Mouse (Mus musculus): ENCODE measurements at regions not wholly inside any gene's neighbourhood (a gene's known extent, or its start where the extent isn't known, plus 50 kb on each side); places are given as distances from the start of the nearest gene placed in this dataset.
A peak's percentile ranks its signal among the peaks of the same experiment; 100 is the strongest.

DNA sequence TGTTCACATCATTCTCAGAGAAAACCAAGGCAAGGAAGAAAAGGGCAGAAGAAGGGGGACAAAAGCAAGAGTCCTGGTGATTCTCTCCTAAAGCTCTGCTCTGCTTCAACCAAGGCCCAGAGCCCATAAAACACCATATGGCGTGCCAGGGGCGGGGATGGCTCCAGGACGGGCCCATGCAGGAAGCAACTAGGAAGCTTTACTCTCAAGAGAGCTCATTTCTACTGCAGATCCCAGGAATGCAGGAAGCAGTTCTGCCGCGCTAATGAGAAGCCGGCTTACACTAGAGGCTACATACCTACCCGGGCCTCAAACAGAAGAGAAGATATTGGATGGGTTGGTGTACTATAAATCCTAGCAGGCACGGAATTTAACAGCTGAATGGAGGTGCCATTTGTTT lies 414.9 kb downstream of the Tns3 start:
- H3K36me3 ChIP-seq = no peaks in the 10 kb centered on the region
- ATAC-seq (ENCODE audit: low FRiP score) = no peak
- H3K27me3 ChIP-seq = no peaks in the 10 kb centered on the region
- no peaks in the 10 kb centered on the region for H3K9me3 ChIP-seq
- H3K4me2 ChIP-seq = no peak overlapping the region
- no peak overlapping the region for H3K9ac ChIP-seq
- H3K4me1 ChIP-seq (replicated peaks) = no peaks in the 10 kb centered on the region
- no peak overlapping the region for H3K27ac ChIP-seq
- H3K4me3 ChIP-seq = no peak overlapping the region
- 80% methylated on average over 8 of the region's 8 CpGs for WGBS

DNA sequence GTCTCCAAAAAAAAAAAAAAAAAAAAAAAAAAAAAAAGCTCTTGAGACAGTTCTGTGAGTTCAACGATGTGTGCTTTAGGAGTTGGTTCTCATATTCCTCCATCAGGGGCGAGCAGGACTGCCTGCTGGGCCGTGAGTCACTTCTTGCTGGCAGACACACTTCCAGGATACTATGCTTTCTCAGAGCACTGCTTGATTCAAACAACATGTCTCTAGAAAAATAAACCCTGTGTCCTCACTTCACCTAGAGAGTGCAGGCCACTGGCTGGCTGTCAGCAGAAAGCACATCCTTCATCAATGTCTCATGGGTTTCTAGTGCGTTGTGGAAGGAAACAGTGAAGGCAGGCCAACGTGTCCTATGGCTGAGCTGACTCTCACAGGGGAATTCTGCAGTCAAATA lies 416.8 kb downstream of the Tns3 start:
- Histone ChIP-seq H3K9me3 (no peaks in the 10 kb centered on the region), H3K27ac (no peak overlapping the region), H3K9ac (no peak overlapping the region), H3K4me2 (no peak overlapping the region), H3K4me3 (no peak overlapping the region), H3K4me1 (replicated peaks) (no peaks in the 10 kb centered on the region), H3K27me3 (no peaks in the 10 kb centered on the region), H3K36me3 (no peaks in the 10 kb centered on the region)
- no peak for ATAC-seq (ENCODE audit: low FRiP score)
- 62% methylated on average over 5 of the region's 5 CpGs for WGBS

DNA sequence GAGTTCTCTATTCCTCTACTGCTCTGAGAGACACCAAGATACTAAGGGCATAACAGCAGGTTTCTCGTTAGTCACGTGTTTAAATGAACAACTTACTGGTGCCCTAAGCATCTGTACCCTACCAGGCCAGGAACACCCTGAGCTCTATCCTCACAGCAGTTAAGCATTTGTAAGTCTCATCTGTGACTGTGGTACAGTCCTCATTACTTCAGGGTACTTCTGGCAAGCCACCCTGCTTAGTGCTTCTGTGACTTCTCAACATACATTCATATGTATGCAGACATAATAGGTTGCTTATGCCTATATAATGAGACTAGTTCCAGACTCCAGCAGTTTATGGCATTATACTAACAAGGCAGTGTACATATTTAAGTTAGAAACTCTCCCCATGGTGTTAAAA lies 417.3 kb downstream of the Tns3 start:
- Histone ChIP-seq H3K27me3 (no peaks in the 10 kb centered on the region), H3K36me3 (no peaks in the 10 kb centered on the region), H3K4me2 (no peak overlapping the region), H3K27ac (no peak overlapping the region), H3K9me3 (no peaks in the 10 kb centered on the region), H3K4me1 (replicated peaks) (no peaks in the 10 kb centered on the region), H3K9ac (no peak overlapping the region), H3K4me3 (no peak overlapping the region)
- no peak for ATAC-seq (ENCODE audit: low FRiP score)
- WGBS = 91% methylated on average over 2 of the region's 2 CpGs

DNA sequence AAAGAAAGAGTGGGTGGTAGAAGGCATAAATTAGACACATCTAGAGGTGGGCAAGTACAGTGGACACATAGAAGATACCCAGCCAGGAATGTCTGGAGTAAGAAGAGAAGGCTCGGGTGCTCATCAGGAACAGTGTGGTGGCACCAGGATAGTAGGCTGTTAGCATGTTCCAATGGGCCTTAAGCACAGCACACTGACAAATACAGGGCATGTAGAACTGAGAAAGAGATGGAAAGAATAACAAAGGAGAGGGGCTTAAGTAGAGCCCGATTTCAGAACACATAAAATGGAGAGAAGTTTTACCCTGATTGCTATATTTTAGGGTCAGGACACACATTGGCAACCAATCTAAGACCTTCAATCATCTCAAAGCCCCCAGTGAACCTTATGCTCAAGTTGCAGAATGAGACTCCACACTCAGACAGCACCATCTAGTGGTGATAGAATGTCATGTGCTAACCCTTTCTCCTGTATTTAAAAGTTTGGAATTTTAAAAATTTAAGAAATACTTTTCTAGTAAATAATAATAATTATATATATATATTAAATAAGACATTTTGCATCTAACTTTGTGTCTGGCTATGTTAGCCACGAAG lies 418.8 kb downstream of the Tns3 start:
- H3K9ac ChIP-seq = no peak overlapping the region
- no peaks in the 10 kb centered on the region for H3K36me3 ChIP-seq
- H3K4me3 ChIP-seq = no peak overlapping the region
- H3K4me2 ChIP-seq = no peak overlapping the region
- 41% methylated on average over 3 of the region's 3 CpGs for WGBS
- H3K27me3 ChIP-seq = no peaks in the 10 kb centered on the region
- no peaks in the 10 kb centered on the region for H3K4me1 ChIP-seq (replicated peaks)
- no peaks in the 10 kb centered on the region for H3K9me3 ChIP-seq
- H3K27ac ChIP-seq = no peak overlapping the region
- ATAC-seq (ENCODE audit: low FRiP score) = peak; percentile 54; the same call in 1 of the 2 replicates

DNA sequence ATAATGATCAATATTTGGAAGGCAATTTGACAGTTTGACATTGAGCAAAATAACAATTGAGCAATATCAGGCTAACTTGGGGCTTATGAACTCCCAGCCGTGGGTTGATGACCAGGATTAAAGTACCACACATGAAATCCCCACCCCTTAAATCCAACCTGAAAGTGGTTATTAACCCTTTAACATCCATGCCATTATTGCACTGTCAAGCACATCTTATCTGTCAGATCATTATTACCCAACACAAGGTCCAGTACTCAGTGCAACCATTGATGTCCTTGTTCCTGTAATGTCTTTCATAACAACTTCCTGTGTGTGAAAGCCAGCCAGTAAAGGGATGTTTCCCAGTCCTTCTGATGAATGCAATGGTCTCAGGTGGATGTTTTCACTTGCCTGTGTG lies 425.8 kb downstream of the Tns3 start:
- no peak overlapping the region for H3K27ac ChIP-seq
- no peak overlapping the region for H3K9ac ChIP-seq
- H3K4me2 ChIP-seq = no peak overlapping the region
- 87% methylated on average over 1 of the region's 1 CpGs for WGBS
- H3K9me3 ChIP-seq = no peaks in the 10 kb centered on the region
- H3K4me3 ChIP-seq = no peak overlapping the region
- H3K36me3 ChIP-seq = no peaks in the 10 kb centered on the region
- no peak for ATAC-seq (ENCODE audit: low FRiP score)
- H3K4me1 ChIP-seq (replicated peaks) = no peaks in the 10 kb centered on the region
- no peaks in the 10 kb centered on the region for H3K27me3 ChIP-seq

DNA sequence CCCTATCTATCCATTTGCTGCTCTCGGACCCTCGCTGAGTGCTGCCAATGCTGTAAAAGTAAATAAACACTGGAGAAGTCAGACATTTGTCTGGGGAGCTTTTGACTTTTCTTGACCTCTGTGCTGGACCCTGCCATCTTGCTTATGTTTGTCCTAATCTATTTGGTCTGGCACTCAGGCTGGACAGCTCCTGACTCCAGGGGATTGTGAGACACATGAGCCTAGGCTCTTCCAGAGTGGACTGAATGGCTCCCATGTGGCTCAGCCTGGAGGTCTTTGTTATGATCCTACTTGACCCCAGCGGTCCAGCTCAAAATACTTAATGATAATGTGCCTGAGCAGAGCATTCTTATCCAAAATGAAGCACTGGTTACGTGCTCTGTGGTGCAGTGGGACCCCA lies 426.8 kb downstream of the Tns3 start:
- Histone ChIP-seq H3K4me1 (replicated peaks) (no peaks in the 10 kb centered on the region), H3K4me2 (no peak overlapping the region), H3K36me3 (no peaks in the 10 kb centered on the region), H3K9ac (no peak overlapping the region), H3K27me3 (no peaks in the 10 kb centered on the region), H3K4me3 (no peak overlapping the region), H3K9me3 (no peaks in the 10 kb centered on the region), H3K27ac (no peak overlapping the region)
- ATAC-seq (ENCODE audit: low FRiP score) = no peak
- WGBS = 75% methylated on average over 4 of the region's 4 CpGs

DNA sequence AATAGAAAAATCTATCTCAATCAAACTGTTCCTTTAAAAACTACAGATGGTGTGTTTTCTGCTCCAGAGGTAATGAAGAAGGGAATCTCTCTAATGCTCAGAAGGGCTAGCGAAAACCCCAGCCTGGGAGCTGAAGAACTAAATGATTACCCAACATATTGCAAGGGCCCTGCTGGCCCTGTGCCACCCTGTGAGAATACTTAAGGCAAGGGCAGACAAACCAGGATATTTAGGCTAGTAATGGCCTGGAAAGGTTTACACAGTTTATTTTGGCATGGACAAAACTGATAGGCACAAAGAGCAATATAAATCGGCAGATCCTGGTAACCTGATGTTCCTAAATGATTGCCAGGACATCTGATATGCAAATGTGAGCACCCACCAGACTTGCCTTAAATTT lies 428.3 kb downstream of the Tns3 start:
- no peaks in the 10 kb centered on the region for H3K27me3 ChIP-seq
- no peak for ATAC-seq (ENCODE audit: low FRiP score)
- WGBS = 83% methylated on average over 2 of the region's 2 CpGs
- H3K9me3 ChIP-seq = no peaks in the 10 kb centered on the region
- no peak overlapping the region for H3K4me3 ChIP-seq
- no peak overlapping the region for H3K27ac ChIP-seq
- H3K4me1 ChIP-seq (replicated peaks) = no peaks in the 10 kb centered on the region
- H3K4me2 ChIP-seq = no peak overlapping the region
- H3K9ac ChIP-seq = no peak overlapping the region
- H3K36me3 ChIP-seq = no peaks in the 10 kb centered on the region

DNA sequence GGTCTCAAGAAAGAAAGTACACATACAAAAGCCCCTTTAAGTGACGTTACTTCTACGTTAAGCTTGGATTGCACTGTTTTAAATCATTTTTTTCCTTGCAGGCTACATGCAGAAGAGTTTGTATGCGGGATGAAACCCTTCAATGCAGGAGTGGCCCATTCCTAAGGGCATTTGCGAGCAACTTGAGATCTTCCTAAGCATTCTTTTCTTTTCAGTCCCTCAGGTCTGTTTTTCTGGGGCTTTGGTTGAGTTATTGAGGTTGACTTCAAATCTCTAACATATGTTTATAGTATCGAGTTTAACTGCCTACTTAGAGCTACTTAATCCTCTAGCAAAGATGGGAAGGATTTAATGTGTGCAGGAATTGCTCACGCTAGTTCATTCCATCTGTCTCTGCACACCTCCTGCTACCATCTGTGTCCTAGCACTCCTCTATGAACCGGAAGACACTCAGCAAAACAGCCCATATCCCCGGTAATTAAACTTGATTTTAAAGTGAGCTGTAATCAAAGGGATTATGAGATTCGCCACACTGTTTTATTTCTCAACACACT lies 431.6 kb downstream of the Tns3 start:
- H3K4me1 ChIP-seq (replicated peaks) = no peaks in the 10 kb centered on the region
- no peak overlapping the region for H3K9ac ChIP-seq
- 79% methylated on average over 9 of the region's 9 CpGs for WGBS
- no peaks in the 10 kb centered on the region for H3K9me3 ChIP-seq
- no peak overlapping the region for H3K4me3 ChIP-seq
- H3K4me2 ChIP-seq = no peak overlapping the region
- H3K27ac ChIP-seq = no peak overlapping the region
- H3K36me3 ChIP-seq = no peaks in the 10 kb centered on the region
- ATAC-seq (ENCODE audit: low FRiP score) = no peak
- no peaks in the 10 kb centered on the region for H3K27me3 ChIP-seq

DNA sequence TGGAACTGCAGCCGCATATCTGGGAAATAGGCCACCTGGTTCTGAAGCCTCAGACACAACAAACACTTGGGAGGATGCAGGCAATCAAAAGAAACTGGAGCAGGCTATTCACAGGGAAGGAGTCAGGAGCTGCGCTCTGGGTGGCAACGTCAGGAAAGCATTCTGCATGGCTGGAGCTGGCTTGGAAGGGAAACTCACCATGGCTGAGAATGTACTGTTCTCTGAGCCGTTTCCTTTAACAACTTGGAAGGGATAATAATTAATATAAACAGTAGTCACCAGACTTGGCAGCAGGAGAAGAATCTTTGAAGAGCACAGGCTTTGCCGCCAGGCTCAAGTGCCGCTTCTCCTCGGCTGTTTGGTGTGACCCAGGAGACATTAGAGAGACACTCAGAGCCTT lies 434.5 kb downstream of the Tns3 start:
- Histone ChIP-seq H3K9me3 (no peaks in the 10 kb centered on the region), H3K36me3 (no peaks in the 10 kb centered on the region), H3K4me1 (replicated peaks) (no peaks in the 10 kb centered on the region), H3K27me3 (no peaks in the 10 kb centered on the region), H3K4me2 (no peak overlapping the region), H3K9ac (no peak overlapping the region), H3K4me3 (no peak overlapping the region), H3K27ac (no peak overlapping the region)
- 68% methylated on average over 7 of the region's 7 CpGs for WGBS
- ATAC-seq (ENCODE audit: low FRiP score) = no peak

DNA sequence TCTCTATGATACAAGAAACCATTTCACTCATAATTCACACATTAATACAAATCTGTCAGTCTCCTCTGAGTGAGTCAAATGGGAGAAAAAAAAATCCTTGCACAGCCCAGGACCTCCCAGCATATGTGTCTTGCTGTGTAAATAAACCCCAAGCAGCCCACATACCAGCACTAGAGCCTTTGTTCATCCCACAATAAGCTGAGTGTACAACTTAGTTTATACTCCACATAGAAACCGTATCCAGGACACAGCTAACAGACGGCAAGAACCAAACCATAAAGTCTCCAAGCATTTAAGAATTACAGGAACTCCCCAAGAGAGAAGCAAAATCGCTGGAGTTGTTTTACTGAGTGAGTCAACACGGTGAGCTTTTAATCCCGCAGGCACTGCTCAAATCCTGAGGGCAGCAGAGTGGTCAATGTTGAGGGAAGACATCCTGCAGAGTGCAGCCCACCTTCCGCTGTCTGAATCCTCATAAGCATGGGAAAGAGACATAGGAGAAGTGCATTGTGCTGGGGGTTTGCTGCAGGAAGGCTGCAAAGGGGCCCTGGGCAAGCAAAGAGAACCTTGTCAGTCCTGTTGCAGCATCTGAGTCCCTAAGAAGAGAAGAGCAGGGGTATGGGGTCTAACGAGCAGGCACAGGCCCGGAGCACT lies 436.4 kb downstream of the Tns3 start:
- no peak overlapping the region for H3K4me2 ChIP-seq
- WGBS = 48% methylated on average over 8 of the region's 8 CpGs
- H3K36me3 ChIP-seq = no peaks in the 10 kb centered on the region
- no peaks in the 10 kb centered on the region for H3K4me1 ChIP-seq (replicated peaks)
- H3K27ac ChIP-seq = peak overlapping the region; percentile 58
- H3K4me3 ChIP-seq = no peak overlapping the region
- no peaks in the 10 kb centered on the region for H3K9me3 ChIP-seq
- ATAC-seq (ENCODE audit: low FRiP score) = 0 out of 2 replicates have a peak, but pooled peaks have one; percentile 39
- no peak overlapping the region for H3K9ac ChIP-seq
- no peaks in the 10 kb centered on the region for H3K27me3 ChIP-seq

DNA sequence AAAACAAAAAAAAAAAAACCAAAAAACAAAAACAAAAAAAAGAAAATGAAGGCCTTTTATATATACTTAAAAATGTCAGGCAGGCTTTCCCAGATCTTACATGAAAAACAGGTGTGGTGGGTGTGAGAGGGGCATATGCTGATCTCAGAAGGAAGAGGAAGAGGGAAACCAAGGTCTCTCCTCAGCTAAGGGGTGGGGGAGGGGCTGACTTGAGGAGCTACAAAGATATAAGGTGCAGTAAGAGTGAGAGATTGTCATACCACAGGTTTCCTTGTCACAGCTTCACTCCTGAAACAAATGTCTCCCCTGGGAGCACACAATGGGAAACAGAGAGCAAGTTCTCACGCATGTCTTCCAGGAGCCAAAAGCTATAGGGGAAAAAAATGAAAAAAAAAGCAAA lies 440.0 kb downstream of the Tns3 start:
- H3K4me2 ChIP-seq = no peak overlapping the region
- H3K4me3 ChIP-seq = no peak overlapping the region
- 79% methylated on average over 1 of the region's 1 CpGs for WGBS
- no peak for ATAC-seq (ENCODE audit: low FRiP score)
- H3K4me1 ChIP-seq (replicated peaks) = no peaks in the 10 kb centered on the region
- H3K36me3 ChIP-seq = no peaks in the 10 kb centered on the region
- H3K9ac ChIP-seq = no peak overlapping the region
- no peaks in the 10 kb centered on the region for H3K27me3 ChIP-seq
- H3K27ac ChIP-seq = no peak overlapping the region
- no peaks in the 10 kb centered on the region for H3K9me3 ChIP-seq

DNA sequence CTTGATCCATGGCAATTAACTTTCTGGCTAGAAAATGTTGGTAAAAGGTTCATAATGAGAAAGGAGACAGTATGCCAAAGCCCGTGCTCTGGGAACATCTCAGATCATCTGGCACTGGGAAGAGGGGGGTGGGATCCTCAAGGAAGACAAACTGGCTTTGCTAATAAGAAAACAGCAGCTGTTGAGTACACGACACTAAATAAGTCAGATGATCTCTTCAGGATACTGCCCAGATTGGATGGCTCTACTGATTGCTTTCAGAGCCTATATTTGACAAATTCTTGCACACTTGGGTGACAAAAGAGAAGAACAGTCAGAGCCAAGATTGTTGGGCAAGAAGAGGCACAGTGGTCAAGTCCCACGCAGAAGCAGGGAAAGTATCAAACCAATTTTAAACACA lies 443.7 kb downstream of the Tns3 start:
- Histone ChIP-seq H3K27ac (no peak overlapping the region), H3K4me1 (replicated peaks) (no peaks in the 10 kb centered on the region), H3K36me3 (no peaks in the 10 kb centered on the region), H3K4me3 (no peak overlapping the region), H3K9me3 (no peaks in the 10 kb centered on the region), H3K27me3 (no peaks in the 10 kb centered on the region), H3K4me2 (no peak overlapping the region), H3K9ac (no peak overlapping the region)
- 75% methylated on average over 3 of the region's 3 CpGs for WGBS
- no peak for ATAC-seq (ENCODE audit: low FRiP score)

DNA sequence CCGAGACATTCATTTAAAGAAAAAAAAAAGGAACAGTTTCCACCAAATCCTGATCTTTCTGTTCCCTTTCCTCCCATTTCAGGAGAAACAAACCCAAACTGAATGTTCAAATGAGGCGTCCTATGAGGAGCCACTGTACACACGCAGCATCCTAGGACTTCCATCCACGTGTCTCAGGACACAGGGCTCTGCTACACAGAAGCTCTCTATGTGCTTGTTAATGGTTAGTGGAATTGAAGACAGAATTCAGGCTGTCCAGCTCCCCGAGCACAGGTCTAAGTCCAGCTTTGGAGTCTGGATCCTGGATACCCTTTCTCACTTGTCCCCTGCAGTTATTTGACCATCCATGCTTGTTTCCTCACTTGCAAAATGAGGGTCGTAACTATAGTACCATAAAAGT lies 444.4 kb downstream of the Tns3 start:
- ATAC-seq (ENCODE audit: low FRiP score) = no peak

More for the DNA sequence above, 444.4 kb downstream of the Tns3 start:
- no peaks in the 10 kb centered on the region for H3K27me3 ChIP-seq
- H3K4me1 ChIP-seq (replicated peaks) = no peaks in the 10 kb centered on the region
- no peaks in the 10 kb centered on the region for H3K36me3 ChIP-seq
- no peak overlapping the region for H3K4me3 ChIP-seq
- H3K9me3 ChIP-seq = no peaks in the 10 kb centered on the region
- WGBS = 81% methylated on average over 6 of the region's 6 CpGs
- no peak overlapping the region for H3K4me2 ChIP-seq
- H3K9ac ChIP-seq = no peak overlapping the region
- H3K27ac ChIP-seq = no peak overlapping the region
